Comparison of ENCODE assay signal across 9 mouse cellular contexts in genomic region chr14:120061096-120061495, GRCm38 (mm10). TPM values are rescaled to one million over a fixed set of nuclear protein-coding genes. Genes with fewer than 3 reads are reported as not detected.
DNase-seq lines count a peak whose midpoint lies in the region; ATAC-seq and TF ChIP-seq lines count a peak whose summit lies in the region.
"Had no signal": no experiment of that assay in that cellular context is flagged by ENCODE, and none has a peak within 500 bp of the region (broad histone marks: within the 10 kb centered on the region; RNA-seq: fewer than 3 reads in every experiment).

No protein-coding gene starts in this region.

- peak; percentile 46 for DNase-seq in forebrain, embryonic 10.5 days (ENCODE audit: extremely low spot score, low spot score)
- DNase-seq in testis, postnatal 14 days (ENCODE audit: low spot score), result no peak
- peak; percentile 47 for DNase-seq in embryo, embryonic 9.5 days (ENCODE audit: extremely low spot score)
- peak; percentile 73 to 82 for DNase-seq in layer of hippocampus, adult 2 months (ENCODE audit: low spot score in 2 of 2)
- peak; percentile 56 for DNase-seq in urinary bladder, postnatal 14 days (ENCODE audit: low spot score)

- peak; percentile 26; the same call in 1 of the 2 replicates for TF ChIP-seq CTCF in testis, adult 2 months (IDR thresholded peaks at IDR 0.05; ENCODE audit: control insufficient read depth, insufficient read depth, insufficient replicate concordance, low read depth, low read length)
- peak; percentile 96 for TF ChIP-seq CTCF in layer of hippocampus, adult 2 months (conservative IDR thresholded peaks at IDR 0.05)

- H3K4me2 ChIP-seq in forebrain, embryonic 15.5 days (replicated peaks), result no peak overlapping the region
- H3K4me2 ChIP-seq: heart, embryonic 13.5 days had no signal

- no peak for ATAC-seq in forebrain, embryonic 15.5 days (replicated peaks)
- ATAC-seq in megakaryocyte progenitor cell, adult 5-6 weeks (replicated peaks; ENCODE audit: poor library complexity), result peak; percentile 68

- H3K27me3 ChIP-seq in forebrain, embryonic 10.5 days (ENCODE audit: poor library complexity, severe bottlenecking), result no peaks in the 10 kb centered on the region
- no peaks in the 10 kb centered on the region for H3K27me3 ChIP-seq in forebrain, embryonic 15.5 days
- H3K27me3 ChIP-seq in testis, adult 2 months (ENCODE audit: control insufficient read depth, insufficient read depth, low read length), result no peaks in the 10 kb centered on the region
- H3K27me3 ChIP-seq: heart, embryonic 13.5 days had no signal

- H3K9me3 ChIP-seq in forebrain, embryonic 10.5 days, result no peaks in the 10 kb centered on the region; the same call in 1 of the 2 replicates
- H3K9me3 ChIP-seq in forebrain, embryonic 15.5 days, result no peaks in the 10 kb centered on the region
- H3K9me3 ChIP-seq: heart, embryonic 13.5 days had no signal

- WGBS in forebrain, embryonic 10.5 days, result 67% methylated on average over 9 of the region's 9 CpGs
- WGBS in forebrain, embryonic 15.5 days, result 58% methylated on average over 9 of the region's 9 CpGs

- H3K4me3 ChIP-seq in forebrain, embryonic 10.5 days, result no peak overlapping the region
- no peak overlapping the region for H3K4me3 ChIP-seq in forebrain, embryonic 15.5 days
- no peak overlapping the region for H3K4me3 ChIP-seq in testis, adult 2 months (ENCODE audit: control insufficient read depth, low read depth, low read length)
- H3K4me3 ChIP-seq in layer of hippocampus, adult 2 months, result no peak overlapping the region
- H3K4me3 ChIP-seq: heart, embryonic 13.5 days had no signal

- H3K27ac ChIP-seq in forebrain, embryonic 10.5 days, result no peak overlapping the region
- no peak overlapping the region for H3K27ac ChIP-seq in forebrain, embryonic 15.5 days (replicated peaks)
- H3K27ac ChIP-seq in testis, adult 2 months (ENCODE audit: control insufficient read depth, insufficient read depth, low read depth, low read length), result no peak overlapping the region
- H3K27ac ChIP-seq in layer of hippocampus, adult 2 months, result no peak overlapping the region
- H3K27ac ChIP-seq: heart, embryonic 13.5 days had no signal

- H3K36me3 ChIP-seq in forebrain, embryonic 10.5 days (replicated peaks), result no peaks in the 10 kb centered on the region
- no peaks in the 10 kb centered on the region for H3K36me3 ChIP-seq in forebrain, embryonic 15.5 days
- H3K36me3 ChIP-seq in testis, adult 2 months (ENCODE audit: control insufficient read depth, insufficient read depth, low read length), result no peaks in the 10 kb centered on the region
- H3K36me3 ChIP-seq: heart, embryonic 13.5 days had no signal

- H3K9ac ChIP-seq in forebrain, embryonic 15.5 days (replicated peaks), result no peak overlapping the region
- H3K9ac ChIP-seq: heart, embryonic 13.5 days had no signal

- H3K4me1 ChIP-seq in forebrain, embryonic 10.5 days, result no peaks in the 10 kb centered on the region
- no peaks in the 10 kb centered on the region for H3K4me1 ChIP-seq in forebrain, embryonic 15.5 days
- no peaks in the 10 kb centered on the region for H3K4me1 ChIP-seq in testis, adult 2 months (ENCODE audit: control insufficient read depth, insufficient read depth, low read length)
- H3K4me1 ChIP-seq: heart, embryonic 13.5 days had no signal

- TF ChIP-seq POLR2A in testis, adult 2 months (IDR thresholded peaks at IDR 0.05; ENCODE audit: control insufficient read depth, low read depth, low read length), result no peak

RNA-seq across cellular contexts. Expression of gene Oxgr1, which starts 18.9 kb away (rescaled TPM):
- polyA plus RNA-seq in forebrain, embryonic 10.5 days (2016; fragmentation: Nextera tagmentation; extraction: Ambion mirVana), result not detected in 2 replicates
- polyA plus RNA-seq in forebrain, embryonic 15.5 days (2015; fragmentation: Nextera tagmentation; extraction: Ambion mirVana), result not detected in 2 replicates
- 2.3 and 2.7 TPM in 2 replicates for polyA plus RNA-seq in testis, adult 2 months (2012; rRNA removed)
- total RNA-seq in layer of hippocampus, adult 2 months (2021), result not detected
- not detected in 2 replicates for total RNA-seq in megakaryocyte progenitor cell, adult 5-6 weeks (2015)
- not detected in 2 replicates for total RNA-seq in megakaryocyte progenitor cell, adult 5-6 weeks (2017)
- polyA plus RNA-seq: heart, embryonic 13.5 days had no signal
